Mouse (Mus musculus): ENCODE results near the gene Tcp11. TPM values are rescaled to one million over a fixed set of nuclear protein-coding genes. Genes with fewer than 3 reads are reported as not detected.

The Tcp11 gene
- 1 to 10 TPM; 1.8 to 1.9 (median 1.8) TPM for polyA plus RNA-seq (2017; shearing (Covaris generic))

GRCm38 (mm10) chr17:28080045-28080816, at the start of gene Tcp11:
TSS of gene Tcp11 (minus strand) at chr17:28080639.
- peak; percentile 51 for ATAC-seq

GRCm38 (mm10) chr17:28129796-28130195, 49.4 kb upstream of the Tcp11 start:
- no peak for ATAC-seq

- no peak for ATAC-seq
Observed at GRCm38 (mm10) chr17:28124368-28124767, 43.9 kb upstream of the Tcp11 start.

- ATAC-seq: no peak
Observed at GRCm38 (mm10) chr17:28123627-28124026, 43.2 kb upstream of the Tcp11 start.

- no peak for ATAC-seq
Observed at GRCm38 (mm10) chr17:28122949-28123348, 42.5 kb upstream of the Tcp11 start.

GRCm38 (mm10) chr17:28120460-28120859, 40.0 kb upstream of the Tcp11 start:
- ATAC-seq: no peak

- ATAC-seq: no peak
Observed at GRCm38 (mm10) chr17:28117451-28118209, 37.2 kb upstream of the Tcp11 start.

GRCm38 (mm10) chr17:28116335-28116734, 35.9 kb upstream of the Tcp11 start:
- ATAC-seq: no peak

GRCm38 (mm10) chr17:28112266-28112665, 31.8 kb upstream of the Tcp11 start:
- no peak for ATAC-seq

- no peak for ATAC-seq
Observed at GRCm38 (mm10) chr17:28107275-28107674, 26.8 kb upstream of the Tcp11 start.

GRCm38 (mm10) chr17:28106352-28106751, 25.9 kb upstream of the Tcp11 start:
- ATAC-seq: no peak

- ATAC-seq: no peak
Observed at GRCm38 (mm10) chr17:28104416-28104815, 24.0 kb upstream of the Tcp11 start.

GRCm38 (mm10) chr17:28101902-28102319, 21.5 kb upstream of the Tcp11 start:
- no peak for ATAC-seq

- no peak for ATAC-seq
Observed at GRCm38 (mm10) chr17:28101284-28101887, 20.9 kb upstream of the Tcp11 start.

GRCm38 (mm10) chr17:28100669-28101068, 20.2 kb upstream of the Tcp11 start:
- no peak for ATAC-seq

GRCm38 (mm10) chr17:28099086-28099485, 18.6 kb upstream of the Tcp11 start:
- no peak for ATAC-seq

GRCm38 (mm10) chr17:28097308-28097707, 16.9 kb upstream of the Tcp11 start:
- no peak for ATAC-seq

GRCm38 (mm10) chr17:28096418-28096817, 16.0 kb upstream of the Tcp11 start:
- no peak for ATAC-seq

GRCm38 (mm10) chr17:28093837-28094236, 13.4 kb upstream of the Tcp11 start:
- ATAC-seq: no peak

GRCm38 (mm10) chr17:28092297-28092696, 11.9 kb upstream of the Tcp11 start:
- ATAC-seq: no peak

- ATAC-seq: no peak
Observed at GRCm38 (mm10) chr17:28088718-28089117, 8.3 kb upstream of the Tcp11 start.

GRCm38 (mm10) chr17:28087430-28087829, 7.0 kb upstream of the Tcp11 start:
- no peak for ATAC-seq

- peak; percentile 77 for ATAC-seq
Observed at GRCm38 (mm10) chr17:28084964-28085363, 4.5 kb upstream of the Tcp11 start.
